In genomic region chr5:148026401-148027349, GRCm38 (mm10) we compare ENCODE assay signal across 8 mouse cellular contexts.
DNase-seq lines count a peak whose midpoint lies in the region; ATAC-seq lines count a peak whose summit lies in the region.

No protein-coding gene starts in this region.

- H3K9me3 ChIP-seq in forebrain, embryonic 10.5 days: no peaks in the 10 kb centered on the region
- H3K9me3 ChIP-seq in forebrain, embryonic 15.5 days: no peaks in the 10 kb centered on the region
- no peaks in the 10 kb centered on the region for H3K9me3 ChIP-seq in midbrain, embryonic 12.5 days

- WGBS in forebrain, embryonic 10.5 days: 63% methylated on average over 26 of the region's 26 CpGs
- 52% methylated on average over 26 of the region's 26 CpGs for WGBS in forebrain, embryonic 15.5 days
- WGBS in midbrain, embryonic 12.5 days: 55% methylated on average over 26 of the region's 26 CpGs

- no peaks in the 10 kb centered on the region for H3K36me3 ChIP-seq in forebrain, embryonic 10.5 days (replicated peaks)
- H3K36me3 ChIP-seq in forebrain, embryonic 15.5 days: no peaks in the 10 kb centered on the region
- no peaks in the 10 kb centered on the region for H3K36me3 ChIP-seq in midbrain, embryonic 12.5 days

- H3K9ac ChIP-seq in forebrain, embryonic 15.5 days (replicated peaks): no peak overlapping the region
- no peak overlapping the region for H3K9ac ChIP-seq in midbrain, embryonic 12.5 days (replicated peaks)

- H3K4me2 ChIP-seq in forebrain, embryonic 15.5 days (replicated peaks): no peak overlapping the region
- H3K4me2 ChIP-seq in midbrain, embryonic 12.5 days (replicated peaks): no peak overlapping the region

- peak; percentile 18 for DNase-seq in forebrain, embryonic 10.5 days (ENCODE audit: extremely low spot score, low spot score)
- DNase-seq in A20 (ENCODE audit: low read depth, low spot score): peak; percentile 41
- peak; percentile 76 for DNase-seq in embryo, embryonic 10 days (ENCODE audit: low spot score)
- DNase-seq in heart, postnatal 10 days: peak; percentile 48 to 57
- no peak for DNase-seq in thymus, postnatal 36 days
- DNase-seq in spleen, adult 12 weeks (ENCODE audit: low spot score): no peak

- H3K4me3 ChIP-seq in forebrain, embryonic 10.5 days: no peak overlapping the region
- no peak overlapping the region for H3K4me3 ChIP-seq in forebrain, embryonic 15.5 days
- H3K4me3 ChIP-seq in midbrain, embryonic 12.5 days: no peak overlapping the region

- intact Hi-C loops in heart, postnatal 10 days (cut with DNase I): loop anchor here (5.0 kb wide), 1 partner anchor 106 kb away; no protein-coding TSS in a partner anchor

- H3K4me1 ChIP-seq in forebrain, embryonic 10.5 days: peaks cover 7% of the 10 kb centered on the region
- H3K4me1 ChIP-seq in forebrain, embryonic 15.5 days: no peaks in the 10 kb centered on the region
- H3K4me1 ChIP-seq in midbrain, embryonic 12.5 days: no peaks in the 10 kb centered on the region

- H3K27me3 ChIP-seq in forebrain, embryonic 10.5 days (ENCODE audit: poor library complexity, severe bottlenecking): no peaks in the 10 kb centered on the region
- no peaks in the 10 kb centered on the region for H3K27me3 ChIP-seq in forebrain, embryonic 15.5 days
- no peaks in the 10 kb centered on the region for H3K27me3 ChIP-seq in midbrain, embryonic 12.5 days

- no peak overlapping the region for H3K27ac ChIP-seq in forebrain, embryonic 10.5 days
- H3K27ac ChIP-seq in forebrain, embryonic 15.5 days (replicated peaks): no peak overlapping the region
- no peak overlapping the region for H3K27ac ChIP-seq in midbrain, embryonic 12.5 days (replicated peaks)

- no peak for ATAC-seq in forebrain, embryonic 15.5 days (replicated peaks)
- ATAC-seq in midbrain, embryonic 12.5 days (ENCODE audit: low FRiP score, low read depth): peak; percentile 47

Comparison
In these comparisons a context has a peak if more than half of its experiments do, and no peak if none do; other contexts are left out.
1. DNase-seq: peak in forebrain, embryonic 10.5 days (single experiment), A20 (single experiment), embryo, embryonic 10 days (single experiment) and heart, postnatal 10 days (2 of 2); none in thymus, postnatal 36 days (0 of 2) and spleen, adult 12 weeks (single experiment).